Mouse (Mus musculus) Muller cell, postnatal 12 days (primary cell): Measurements from ENCODE around the gene Olfr729.

Experiments used
- DNase-seq: peaks from one replicate; pipeline ENCODE4 v3.0.0-alpha.2; 2015; ENCODE audit errors: inconsistent ontology term

Olfr729 gene

GRCm38 (mm10) chr14:50152810-50153209, at the start of gene Olfr729:
TSS of gene Olfr729 (minus strand) at chr14:50152910.
- no peak for DNase-seq

GRCm38 (mm10) chr14:50188098-50188497, 35.4 kb upstream of the Olfr729 start, which contains the start of gene Olfr730:
TSS of gene Olfr730 (minus strand) at chr14:50188198.
- DNase-seq = no peak

- no peak for DNase-seq
Observed at GRCm38 (mm10) chr14:50142580-50142979, 10.1 kb downstream of the Olfr729 start, which contains the start of gene Olfr728. TSS of gene Olfr728 (minus strand) at chr14:50142680.

GRCm38 (mm10) chr14:50122886-50123285, 29.8 kb downstream of the Olfr729 start, which contains the start of gene Olfr727:
TSS of gene Olfr727 (plus strand) at chr14:50123186.
- DNase-seq = no peak
